Mouse (Mus musculus): ENCODE data around the gene Ppp1r3c.
"Not testable (repeated sequence)": the region's sequence is repeated elsewhere in the genome, so short reads cannot be mapped to it uniquely, and the experiment has no call there.

Gene Ppp1r3c

DNA sequence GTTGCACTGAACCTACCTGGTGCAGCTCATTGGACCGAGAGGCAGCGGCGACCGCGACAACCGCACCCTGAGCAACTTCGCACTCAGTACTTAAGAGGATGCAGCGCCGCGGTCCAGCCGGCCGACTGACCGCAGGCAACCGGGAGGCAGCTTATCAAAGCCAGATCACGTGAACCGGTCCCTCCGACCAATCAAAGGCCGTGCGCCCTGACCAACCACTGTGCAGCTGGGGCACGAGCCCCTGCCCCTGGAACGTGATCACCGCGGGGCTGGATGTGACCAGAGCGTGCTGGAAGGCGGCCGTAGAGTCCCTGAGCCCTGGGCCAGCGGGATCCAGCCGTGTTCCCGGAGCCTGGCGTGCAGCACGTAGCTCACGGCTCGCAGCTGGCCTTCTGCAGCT, at the start of gene Ppp1r3c:
Gene Ppp1r3c (minus strand): TSS at position 117 of the 400 bp plus-strand sequence.
- peak; percentile 34 for DNase-seq

DNA sequence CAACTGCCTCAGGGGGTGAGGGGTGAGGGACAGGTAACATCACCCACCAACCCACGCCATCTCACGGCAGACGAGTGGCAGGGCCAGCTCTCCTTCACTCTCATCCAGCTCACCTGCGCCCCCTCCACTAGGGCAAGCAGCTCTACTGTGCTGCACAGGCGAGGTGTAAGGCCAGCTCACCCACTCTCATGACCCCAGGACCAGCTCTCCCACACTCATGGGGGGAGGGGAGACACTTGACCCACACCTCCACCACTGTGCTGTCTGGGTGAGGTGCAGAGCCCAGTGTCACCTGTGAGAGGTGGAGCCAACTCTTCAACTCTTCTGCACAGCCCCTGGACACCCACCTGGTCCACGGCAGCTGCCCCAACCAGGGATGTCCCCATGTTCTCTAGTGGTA, 46.7 kb upstream of the Ppp1r3c start:
- no peak for DNase-seq

DNA sequence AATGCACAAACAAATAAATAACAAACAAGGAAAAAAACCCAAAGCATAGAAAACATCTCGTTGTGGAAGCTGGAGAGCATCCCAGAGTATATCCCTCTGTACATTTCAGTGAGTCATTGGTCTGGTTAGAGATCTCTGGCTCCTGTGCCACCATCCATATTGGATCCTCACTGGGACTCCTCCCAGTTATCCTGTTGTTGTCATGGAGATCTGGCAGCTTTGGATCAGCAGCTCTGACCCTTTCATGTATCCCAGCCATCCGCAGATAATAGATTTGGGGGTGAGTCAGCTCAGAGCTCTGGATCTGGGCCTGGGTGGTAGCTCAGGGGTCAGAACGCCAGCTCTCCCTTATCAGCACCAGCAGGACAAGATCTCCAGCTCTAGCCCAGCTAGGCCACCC, 46.1 kb upstream of the Ppp1r3c start:
- no peak for DNase-seq

DNA sequence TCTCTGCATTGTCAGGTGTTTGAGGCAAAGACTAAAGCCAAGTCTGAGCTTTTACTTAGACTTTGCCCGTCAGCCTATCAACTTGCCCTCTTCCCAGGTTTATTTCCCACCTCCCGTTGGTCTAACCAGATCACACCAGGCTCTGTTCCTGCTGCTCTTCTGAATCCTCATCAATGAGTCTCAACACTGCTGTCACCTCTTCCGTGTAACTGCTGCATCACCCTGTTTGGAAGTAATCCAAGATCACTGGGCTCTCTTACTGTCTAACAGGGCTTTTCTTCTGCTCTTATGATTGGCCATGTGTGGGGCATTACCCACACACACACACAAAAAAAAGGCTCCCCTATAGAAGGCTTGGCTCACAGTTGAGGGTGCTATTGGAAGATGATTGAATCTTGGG, 45.5 kb upstream of the Ppp1r3c start:
- no peak for DNase-seq

DNA sequence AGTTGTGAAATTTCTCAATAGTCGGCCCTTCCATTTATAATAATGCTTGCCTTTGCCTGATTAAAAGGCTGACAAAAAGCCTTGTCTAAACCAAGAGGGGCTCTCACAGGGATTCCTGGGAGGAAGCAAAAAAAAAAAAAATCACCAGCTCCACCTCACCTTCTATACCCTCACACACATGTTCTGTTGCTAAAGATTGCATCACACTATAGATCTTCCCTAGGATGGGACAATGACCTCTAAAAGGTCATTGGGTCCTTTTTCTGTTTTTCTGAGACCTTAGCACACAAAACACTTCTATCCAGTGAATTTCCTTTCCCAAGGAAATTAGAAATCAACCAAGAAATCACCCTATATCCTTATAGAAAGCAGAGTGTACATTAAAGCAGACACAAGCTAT, 43.9 kb upstream of the Ppp1r3c start:
- no peak for DNase-seq

DNA sequence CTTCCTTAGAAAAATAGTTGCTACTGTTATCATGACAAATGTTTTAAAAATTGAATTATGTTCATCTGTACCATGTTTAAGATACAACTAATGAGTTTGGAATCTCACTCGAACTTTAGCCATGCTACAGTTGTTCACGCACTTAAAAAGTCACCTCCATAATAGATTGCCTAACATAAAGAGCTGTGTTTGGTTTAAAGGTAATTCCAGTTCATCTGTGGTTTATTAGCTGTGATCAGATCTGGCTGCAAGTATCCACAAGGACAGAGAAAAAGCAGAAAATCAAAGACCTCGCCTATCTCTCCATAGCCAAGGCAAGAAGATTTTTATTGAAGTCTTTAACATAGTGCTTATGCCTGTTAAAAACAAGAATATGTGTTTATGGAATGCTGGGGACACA, 43.3 kb upstream of the Ppp1r3c start:
- DNase-seq = no peak

DNA sequence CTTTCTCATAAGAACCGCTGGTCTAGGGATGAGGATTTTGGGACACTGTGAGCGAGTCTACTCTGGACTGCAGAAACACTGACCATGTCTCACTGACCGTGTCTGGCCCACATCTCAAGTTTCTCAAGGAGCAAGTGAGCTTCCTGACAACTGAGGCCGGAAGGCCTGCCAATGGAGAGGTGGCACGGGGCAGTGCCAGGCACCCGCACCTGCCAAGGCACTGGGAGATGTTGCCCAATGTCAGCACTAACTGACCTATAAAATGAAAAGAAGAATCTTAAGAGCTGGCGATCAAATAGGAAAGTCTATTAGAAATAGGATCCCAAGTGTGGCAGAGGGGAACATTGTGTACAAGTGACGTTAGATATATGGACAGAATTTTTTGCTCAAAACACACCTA, 39.1 kb upstream of the Ppp1r3c start:
- DNase-seq = no peak

DNA sequence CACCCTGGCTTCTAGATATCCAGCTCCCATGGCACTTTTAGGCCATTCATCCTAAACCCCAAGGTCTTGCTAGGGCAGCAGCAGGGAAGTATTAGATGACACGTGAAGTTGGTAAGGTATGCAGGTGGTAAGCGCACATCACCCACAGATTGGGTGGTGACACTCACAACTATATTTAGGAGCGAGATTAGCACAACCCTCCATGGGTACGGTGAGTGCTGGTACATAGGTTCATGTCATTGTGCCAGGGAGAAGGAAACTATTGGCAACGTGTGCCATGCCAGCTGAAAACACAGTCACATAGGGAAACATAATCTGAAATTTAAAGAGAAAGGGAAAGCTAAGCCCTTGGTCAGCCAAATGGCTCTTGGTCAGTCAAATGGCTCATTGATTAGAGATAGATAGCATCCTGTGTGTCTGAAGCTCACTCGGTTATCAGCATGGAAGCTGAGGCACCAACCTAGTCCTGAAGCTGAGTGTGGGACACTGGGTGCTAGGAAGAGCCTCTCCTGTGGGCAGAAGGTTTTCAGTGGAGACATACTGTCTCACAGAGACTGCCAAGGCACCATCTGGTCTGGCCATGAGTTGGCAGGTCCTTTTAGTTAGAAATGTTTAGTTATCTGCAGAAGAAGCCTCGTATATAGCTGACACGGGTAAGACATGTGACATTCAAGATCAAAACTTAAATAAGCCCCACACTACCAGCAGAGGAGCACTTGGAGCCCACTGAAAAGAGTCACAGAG, 37.4 kb upstream of the Ppp1r3c start:
- no peak for DNase-seq

DNA sequence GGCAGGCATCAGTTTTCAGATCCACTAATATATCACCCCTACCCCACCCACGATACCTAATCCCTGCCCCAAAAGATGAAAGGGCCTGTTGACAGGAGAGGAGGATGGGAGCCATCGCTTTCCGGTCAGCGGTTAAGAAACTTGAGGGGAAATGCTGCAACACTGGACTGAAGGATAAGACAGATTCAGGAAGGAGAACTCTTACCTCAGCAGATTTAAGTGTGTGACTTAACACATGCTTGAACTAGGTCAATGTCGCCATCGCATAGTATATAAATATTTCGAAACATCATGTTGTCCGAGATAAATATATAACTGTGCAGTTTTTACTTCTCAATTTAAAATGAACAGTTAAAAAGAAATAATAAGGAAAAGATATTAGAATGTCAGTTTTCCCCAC, 31.6 kb upstream of the Ppp1r3c start:
- DNase-seq = no peak

DNA sequence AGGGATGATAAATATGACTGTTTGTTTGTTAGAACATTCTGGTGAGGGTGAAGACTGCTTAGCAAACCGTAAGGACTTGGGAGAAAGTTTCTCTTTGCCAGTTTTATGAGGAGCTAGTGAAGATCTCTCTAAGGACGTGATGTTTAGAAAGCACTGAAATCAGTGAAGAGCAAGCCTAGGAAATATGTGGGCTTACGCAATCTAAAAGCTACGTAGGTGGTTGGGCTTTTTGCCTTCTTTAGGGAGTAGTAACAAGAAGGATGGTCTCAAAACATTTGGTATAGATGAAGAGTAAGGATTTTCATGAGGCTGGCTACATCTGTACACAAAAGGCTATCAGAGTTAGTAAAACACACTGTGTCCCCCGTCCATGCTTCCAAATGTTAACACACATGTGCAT, 28.0 kb upstream of the Ppp1r3c start:
- no peak for DNase-seq

DNA sequence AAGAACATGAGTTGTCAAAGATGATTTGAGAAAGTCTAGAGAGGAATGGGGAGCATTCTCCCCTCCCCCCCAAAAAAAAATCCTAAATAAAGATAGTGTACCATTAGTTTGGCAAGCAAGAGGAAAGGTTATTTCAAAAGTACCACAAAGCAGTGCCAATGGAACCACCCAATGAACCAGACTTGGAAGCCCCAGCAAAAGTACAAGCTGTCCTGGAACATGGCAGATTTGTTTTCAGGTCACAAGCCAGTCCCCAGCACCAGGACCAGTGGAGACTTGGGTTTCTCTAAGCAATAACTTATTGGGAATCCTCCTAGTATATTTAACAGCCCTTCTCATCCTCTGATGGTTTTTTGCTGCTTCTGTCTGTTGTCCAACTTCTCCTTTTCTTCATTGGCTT, 12.5 kb upstream of the Ppp1r3c start:
- no peak for DNase-seq

DNA sequence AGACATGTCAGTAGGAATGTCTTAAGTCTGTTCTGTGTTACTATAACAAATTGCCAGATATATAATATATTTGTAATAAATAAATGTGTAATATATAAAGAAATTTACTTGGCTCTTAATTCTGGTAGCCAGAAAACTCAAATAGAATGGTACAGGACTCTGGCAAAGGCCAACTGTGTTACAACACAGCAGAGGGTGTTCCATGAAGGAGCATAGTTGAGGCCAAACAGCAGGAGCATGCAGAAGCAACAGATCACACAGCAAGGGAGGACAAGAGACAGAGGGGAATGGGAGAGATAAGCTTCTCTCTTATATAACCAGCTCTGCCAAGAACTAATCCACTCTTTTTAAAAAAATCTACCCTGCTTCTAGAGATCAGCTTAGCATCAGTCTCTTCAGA, 5.9 kb upstream of the Ppp1r3c start:
- DNase-seq = no peak

DNA sequence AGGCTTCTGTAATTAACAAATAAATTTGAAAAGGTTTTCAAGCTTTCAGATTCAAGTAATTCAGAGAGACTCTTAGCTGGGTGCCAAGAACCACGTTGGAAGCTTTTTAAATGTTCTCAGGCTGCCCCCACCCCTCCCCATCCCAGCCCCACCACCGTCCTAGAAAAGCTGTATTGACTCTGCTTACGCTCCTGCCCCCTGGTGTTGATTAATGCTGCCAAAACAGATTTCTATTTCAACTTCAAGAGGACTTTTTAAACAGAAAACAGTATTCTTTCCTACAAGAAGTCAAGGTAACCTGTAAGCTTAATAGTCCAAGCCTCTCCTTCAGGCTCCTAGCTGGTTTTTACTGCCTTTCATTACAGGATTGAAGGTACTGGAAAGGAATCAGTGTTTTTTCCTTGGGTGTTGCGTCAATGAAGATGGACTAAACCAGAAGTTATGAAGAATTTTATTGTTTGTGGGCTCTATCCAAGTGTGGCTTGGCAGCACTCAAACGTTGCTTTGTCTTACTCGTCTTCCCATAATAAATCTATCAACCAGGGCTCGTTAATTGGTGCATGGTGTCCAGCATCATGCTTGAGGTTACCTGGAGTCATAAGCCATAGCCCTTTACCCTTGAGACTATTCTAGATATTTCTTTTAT, 3.2 kb upstream of the Ppp1r3c start:
- DNase-seq = peak; percentile 12

DNA sequence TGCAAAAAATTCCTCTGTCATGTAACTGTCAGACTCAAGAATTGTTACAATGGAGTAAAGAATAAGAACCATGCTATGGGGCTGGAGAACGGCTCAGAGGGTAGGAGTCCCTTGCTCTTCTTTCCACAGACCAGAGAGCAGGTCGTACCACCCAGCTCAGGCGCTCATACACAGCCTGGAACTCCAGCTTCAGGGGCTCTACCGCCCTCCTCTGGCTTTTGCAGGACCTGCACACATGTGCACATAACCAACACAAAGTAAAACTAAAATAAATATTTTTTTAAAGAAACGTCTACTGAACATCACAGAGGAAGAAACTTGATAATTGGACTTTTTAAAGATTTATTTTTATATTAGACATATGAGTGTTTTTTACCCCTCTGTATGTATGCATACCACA, 1.6 kb upstream of the Ppp1r3c start:
- peak; percentile 13 for DNase-seq

DNA sequence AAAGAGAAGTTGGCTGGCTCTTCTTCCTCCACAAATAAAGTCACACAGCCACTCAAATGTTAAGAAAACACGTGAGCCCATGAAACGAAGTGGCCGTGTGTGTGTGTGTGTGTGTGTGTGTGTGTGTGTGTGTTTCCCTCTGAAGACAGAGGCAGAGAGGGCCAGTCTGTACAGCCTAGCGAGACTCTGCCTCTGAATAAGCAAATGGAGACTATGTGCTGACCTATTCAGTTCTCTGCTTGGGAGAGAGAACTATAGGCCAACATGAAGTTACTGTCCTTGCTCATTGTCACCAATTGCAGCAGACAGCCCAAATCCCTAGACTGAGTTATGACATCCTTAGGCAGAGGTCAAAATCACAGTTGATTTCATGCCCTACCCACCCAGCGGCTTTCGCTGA, 634 bp upstream of the Ppp1r3c start:
- no peak for DNase-seq

DNA sequence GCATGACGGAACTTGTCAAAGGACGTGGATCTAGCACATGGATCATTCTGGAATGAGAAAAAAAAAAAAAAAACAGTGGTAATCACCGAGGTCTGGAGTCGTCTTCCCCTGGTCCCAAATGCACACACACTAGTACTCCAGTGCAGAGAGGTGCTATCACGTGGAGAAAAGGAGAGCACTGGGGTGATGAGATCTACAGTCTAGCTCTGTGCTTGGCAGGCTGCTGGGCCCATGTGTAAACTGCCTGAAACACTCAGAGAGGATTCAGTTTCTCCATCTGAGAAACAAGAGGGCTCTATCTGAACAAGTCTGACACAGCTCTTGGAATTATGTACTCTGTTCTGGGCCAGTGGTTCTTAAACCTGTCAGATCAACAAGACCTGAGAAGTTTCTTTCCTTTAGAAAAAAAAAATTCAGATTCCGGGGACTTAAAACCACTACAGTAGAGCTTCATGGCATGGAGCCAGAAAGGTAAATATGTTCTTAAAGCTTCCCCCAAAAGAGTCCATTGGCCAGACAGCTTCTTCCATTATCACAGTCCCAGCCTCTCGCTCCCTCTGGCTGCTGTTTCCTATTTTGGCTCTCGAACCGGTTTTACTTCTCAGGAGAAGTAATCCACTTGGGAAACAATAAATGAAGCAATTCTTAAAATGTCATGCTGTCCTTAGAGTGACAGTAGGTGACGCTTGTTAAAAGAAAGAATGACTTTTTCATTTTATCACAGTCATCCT, 2.0 kb downstream of the Ppp1r3c start:
- no peak for DNase-seq

DNA sequence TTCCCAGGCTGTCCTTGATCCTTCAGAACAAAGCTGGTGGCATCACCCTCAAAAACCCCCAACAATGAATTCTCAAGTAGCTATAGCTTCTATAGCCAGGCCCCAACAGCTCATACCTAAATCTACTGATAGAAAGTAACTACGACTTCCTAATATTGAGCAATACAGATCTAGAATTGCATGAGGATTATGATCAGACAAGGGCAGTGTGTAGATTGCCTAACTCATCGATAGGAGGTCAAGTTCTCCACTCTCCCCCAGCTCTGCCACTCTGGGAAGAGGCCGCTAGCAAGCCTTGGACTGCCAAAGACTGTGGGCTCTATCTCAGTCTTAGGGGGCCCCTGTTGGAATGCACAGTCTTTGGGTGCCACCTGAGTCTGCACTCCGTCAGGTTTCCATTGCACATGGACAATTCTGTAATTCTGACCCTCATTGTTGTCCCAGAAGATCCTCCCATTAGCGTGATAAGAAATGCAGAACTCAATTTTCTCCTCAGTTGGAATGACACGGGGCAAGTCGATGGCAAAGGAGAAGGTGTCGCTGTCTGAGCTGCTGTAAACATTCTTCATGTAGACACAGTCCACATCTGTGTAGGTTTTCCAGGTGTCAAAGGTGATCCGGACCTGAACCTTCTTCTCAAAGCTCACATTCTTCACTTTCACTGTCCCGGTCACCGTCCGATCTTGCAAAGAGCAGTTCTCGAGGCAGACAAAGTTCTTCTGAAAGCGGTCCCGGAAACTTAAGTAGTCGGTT, 3.1 kb downstream of the Ppp1r3c start:
- no peak for DNase-seq

DNA sequence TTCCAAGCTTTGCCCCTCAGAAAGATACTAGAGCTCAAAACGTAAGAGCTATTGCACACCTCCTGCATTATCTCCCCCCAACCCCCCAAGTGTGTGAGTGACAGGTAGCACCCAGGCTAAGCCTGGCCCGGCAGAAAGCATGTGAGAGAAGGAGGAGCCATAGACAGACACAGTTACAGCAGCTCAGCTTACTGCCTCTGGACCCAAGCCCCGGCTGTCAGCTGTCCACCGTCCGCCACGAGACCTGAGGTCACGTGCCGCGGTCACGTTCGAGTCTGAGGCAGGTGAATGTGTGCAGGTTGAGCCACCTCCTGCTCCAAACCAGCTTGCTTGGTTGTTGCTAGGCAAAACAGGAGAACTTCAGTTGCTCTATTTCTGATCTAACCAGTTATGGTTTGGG, 5.1 kb downstream of the Ppp1r3c start:
- DNase-seq = no peak

DNA sequence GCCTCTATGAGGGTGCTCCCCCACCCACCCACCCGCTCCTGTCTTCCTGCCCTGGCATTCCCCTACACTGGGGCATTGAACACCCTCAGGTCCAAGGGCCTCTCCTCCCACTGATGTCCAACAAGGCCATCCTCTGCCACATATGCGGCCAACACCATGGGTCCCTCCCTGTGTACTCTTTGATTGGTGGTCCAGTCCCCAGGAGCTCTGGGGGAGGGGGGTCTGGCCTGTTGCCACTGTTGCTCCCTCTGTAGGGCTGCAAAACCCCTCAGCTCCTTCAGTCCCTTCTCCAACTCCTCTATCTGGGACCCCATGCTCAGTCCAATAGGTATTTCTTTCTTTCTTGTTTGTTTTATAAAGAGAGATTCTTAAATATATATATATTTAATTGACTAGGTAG, 6.0 kb downstream of the Ppp1r3c start:
- not testable (repeated sequence) for DNase-seq

DNA sequence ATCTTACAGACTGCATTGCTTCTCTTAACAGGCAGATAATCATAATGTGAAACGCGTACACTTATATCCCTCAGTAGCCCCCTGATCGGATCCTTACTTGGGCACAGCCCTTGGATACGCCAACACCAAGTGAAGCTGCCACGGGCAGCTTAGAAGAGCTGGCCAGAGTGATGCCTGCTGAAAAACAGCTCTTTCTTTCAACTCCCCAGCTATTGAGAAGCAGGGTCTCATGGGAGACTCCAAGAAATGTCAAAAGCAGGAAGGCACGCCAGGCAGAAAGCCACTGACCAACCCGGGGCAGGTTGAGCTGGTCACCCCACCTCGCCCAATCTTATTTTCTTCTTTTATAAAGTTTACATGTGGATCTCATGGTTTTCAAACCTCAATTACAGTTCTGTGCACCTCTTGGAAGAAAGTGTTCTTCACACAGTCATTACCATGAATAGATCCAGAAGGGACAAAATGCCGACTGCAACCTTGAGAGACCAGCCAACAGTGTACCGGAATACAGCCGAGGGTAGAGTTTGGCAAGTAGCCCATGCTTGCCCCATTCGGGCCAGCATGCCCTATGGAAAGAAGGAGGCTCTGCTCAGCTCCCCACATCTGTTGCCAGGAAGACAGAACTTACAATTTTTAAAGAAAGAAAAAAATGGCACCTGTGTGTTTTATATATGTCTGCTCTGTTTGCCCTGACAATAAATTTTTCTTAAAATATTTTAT, 7.6 kb downstream of the Ppp1r3c start:
- no peak for DNase-seq

DNA sequence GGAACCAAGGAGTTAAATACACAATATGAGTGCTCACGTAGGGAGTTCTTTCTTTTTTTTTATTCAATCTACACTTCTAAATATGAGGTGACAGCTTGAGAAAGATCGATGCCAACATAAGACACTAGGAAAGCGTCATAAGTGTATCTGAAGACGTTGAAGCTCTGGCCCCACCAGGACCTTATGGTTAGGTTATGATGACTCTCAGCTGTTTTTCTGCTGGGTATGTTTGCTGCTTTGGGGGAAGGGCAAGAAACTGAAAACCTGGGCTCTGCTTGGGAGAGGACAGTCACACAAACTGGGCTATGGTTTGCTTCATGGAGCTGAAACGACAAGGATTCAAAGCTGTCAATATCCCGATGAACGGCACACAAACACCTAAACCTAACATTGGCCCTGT, 11.5 kb downstream of the Ppp1r3c start:
- DNase-seq = no peak

DNA sequence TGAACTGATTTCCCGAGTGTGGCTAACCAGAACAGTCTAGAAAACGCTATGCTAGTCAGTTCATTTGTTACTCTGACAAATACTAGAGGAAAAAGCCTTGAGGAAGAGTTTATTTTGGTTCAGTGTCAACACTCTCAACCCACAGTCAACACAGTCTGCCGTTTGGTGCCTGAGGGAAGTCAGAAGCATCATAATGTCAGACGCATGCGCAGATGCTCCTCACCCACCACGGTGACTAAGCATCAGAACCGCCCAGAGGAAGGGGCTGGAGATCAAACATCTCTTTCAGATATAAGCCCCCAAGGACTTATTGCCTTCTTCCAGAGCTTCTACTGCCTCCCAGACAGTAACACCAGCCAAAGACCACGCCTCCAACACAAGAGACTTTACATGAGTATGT, 15.3 kb downstream of the Ppp1r3c start:
- DNase-seq = no peak

DNA sequence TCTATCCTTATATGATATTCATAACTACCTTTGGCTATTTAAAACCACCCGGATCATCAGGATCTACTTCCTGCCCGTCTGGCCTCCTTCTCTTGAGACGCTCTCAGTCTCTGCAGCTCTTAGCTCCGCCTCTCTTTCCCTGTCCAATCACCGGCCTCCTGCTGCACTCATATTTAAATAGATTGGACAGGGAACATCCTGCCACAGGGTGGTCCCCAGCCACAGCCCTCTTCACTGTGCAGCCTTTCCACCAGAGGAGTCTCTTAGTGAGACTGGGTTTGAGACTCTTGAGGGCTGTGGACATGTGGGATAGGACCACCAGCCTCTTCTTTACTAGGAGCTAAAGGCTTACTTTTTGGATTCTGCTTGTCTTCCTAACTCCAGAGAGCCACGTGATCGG, 20.2 kb downstream of the Ppp1r3c start:
- no peak for DNase-seq
